Mouse (Mus musculus): ENCODE data around the gene Fgfr2. TPM values are rescaled to one million over a fixed set of nuclear protein-coding genes. Genes with fewer than 3 reads are reported as not detected.

Gene Fgfr2
- polyA plus RNA-seq, 1 experiment from 2014 or later: 11.4 TPM

- Histone ChIP-seq H3K4me2 (ENCODE audit: low read depth, low read length) (no peak overlapping the region), H3K36me3 (ENCODE audit: control insufficient read depth, insufficient read depth) (no peaks in the 10 kb centered on the region), H3K4me3 (ENCODE audit: low read depth, low read length) (no peak overlapping the region), H3K27me3 (ENCODE audit: control insufficient read depth, insufficient read depth, low read depth, low read length) (no peaks in the 10 kb centered on the region), H3K9ac (ENCODE audit: low read depth, low read length) (no peak overlapping the region), H3K9me3 (replicated peaks; ENCODE audit: control insufficient read depth, low read length) (no peaks in the 10 kb centered on the region), H3K27ac (ENCODE audit: low read length) (no peak overlapping the region), H3K4me1 (ENCODE audit: control insufficient read depth, low read depth, low read length) (no peaks in the 10 kb centered on the region)
- 25% methylated on average over 6 of the region's 6 CpGs for WGBS (ENCODE audit: insufficient replicate concordance)
- ATAC-seq (ENCODE audit: low read depth): no peak
Measured at GRCm38 (mm10) chr7:130315221-130315620, 2807.9 kb downstream of the Fgfr2 start.

DNA sequence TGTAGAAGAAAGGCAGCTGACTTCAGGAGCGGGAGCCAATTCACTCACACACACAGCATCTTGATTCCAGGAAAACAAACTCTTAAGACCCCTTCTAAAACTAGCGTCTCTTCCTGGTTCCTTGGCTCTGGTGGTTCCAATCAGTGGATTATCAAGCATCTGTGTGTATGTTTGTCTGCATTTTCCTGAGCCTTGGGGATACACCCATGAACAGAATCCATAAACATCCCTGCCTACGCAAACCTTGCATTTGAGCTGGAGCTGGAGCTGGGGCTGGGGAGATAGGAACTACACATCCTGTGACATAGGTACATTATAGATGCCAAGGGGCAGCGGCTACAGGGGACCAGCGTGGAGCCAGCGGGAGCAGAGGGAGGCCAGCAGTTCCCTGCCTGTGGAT, 2808.5 kb downstream of the Fgfr2 start:
- H3K9ac ChIP-seq (ENCODE audit: low read depth, low read length): no peak overlapping the region
- no peak overlapping the region for H3K4me2 ChIP-seq (ENCODE audit: low read depth, low read length)
- H3K27me3 ChIP-seq (ENCODE audit: control insufficient read depth, insufficient read depth, low read depth, low read length): no peaks in the 10 kb centered on the region
- WGBS (ENCODE audit: insufficient replicate concordance): 76% methylated on average over 6 of the region's 6 CpGs
- no peak overlapping the region for H3K27ac ChIP-seq (ENCODE audit: low read length)
- H3K4me1 ChIP-seq (ENCODE audit: control insufficient read depth, low read depth, low read length): no peaks in the 10 kb centered on the region
- no peak for ATAC-seq (ENCODE audit: low read depth)
- no peaks in the 10 kb centered on the region for H3K36me3 ChIP-seq (ENCODE audit: control insufficient read depth, insufficient read depth)
- H3K4me3 ChIP-seq (ENCODE audit: low read depth, low read length): no peak overlapping the region
- H3K9me3 ChIP-seq (replicated peaks; ENCODE audit: control insufficient read depth, low read length): no peaks in the 10 kb centered on the region

DNA sequence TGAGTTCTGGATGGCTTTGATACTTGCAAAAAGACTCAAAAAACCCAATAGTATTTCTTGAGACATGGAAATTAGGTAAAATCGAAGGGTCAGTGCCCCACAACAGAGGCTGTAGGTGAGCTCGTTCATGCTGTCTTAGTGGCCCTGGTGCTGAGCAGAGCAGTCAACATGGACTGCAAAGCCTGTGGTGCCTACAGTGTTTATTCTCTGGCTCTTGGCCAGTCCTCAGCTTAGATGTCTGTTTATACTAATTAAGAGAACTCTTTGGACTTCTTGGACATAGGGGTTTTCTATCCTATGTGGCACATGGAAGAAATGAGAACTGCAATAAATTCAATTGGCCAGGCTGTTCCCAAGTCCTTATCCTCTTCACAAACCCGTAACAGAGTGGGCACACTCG, 2811.8 kb downstream of the Fgfr2 start:
- no peak overlapping the region for H3K4me2 ChIP-seq (ENCODE audit: low read depth, low read length)
- H3K36me3 ChIP-seq (ENCODE audit: control insufficient read depth, insufficient read depth): no peaks in the 10 kb centered on the region
- H3K9ac ChIP-seq (ENCODE audit: low read depth, low read length): no peak overlapping the region
- H3K27me3 ChIP-seq (ENCODE audit: control insufficient read depth, insufficient read depth, low read depth, low read length): no peaks in the 10 kb centered on the region
- no peak overlapping the region for H3K4me3 ChIP-seq (ENCODE audit: low read depth, low read length)
- H3K27ac ChIP-seq (ENCODE audit: low read length): no peak overlapping the region
- ATAC-seq (ENCODE audit: low read depth): no peak
- 53% methylated on average over 4 of the region's 4 CpGs for WGBS (ENCODE audit: insufficient replicate concordance)
- H3K9me3 ChIP-seq (replicated peaks; ENCODE audit: control insufficient read depth, low read length): no peaks in the 10 kb centered on the region
- no peaks in the 10 kb centered on the region for H3K4me1 ChIP-seq (ENCODE audit: control insufficient read depth, low read depth, low read length)

- Histone ChIP-seq H3K4me2 (ENCODE audit: low read depth, low read length) (no peak overlapping the region), H3K9me3 (replicated peaks; ENCODE audit: control insufficient read depth, low read length) (no peaks in the 10 kb centered on the region), H3K27me3 (ENCODE audit: control insufficient read depth, insufficient read depth, low read depth, low read length) (no peaks in the 10 kb centered on the region), H3K9ac (ENCODE audit: low read depth, low read length) (no peak overlapping the region), H3K4me3 (ENCODE audit: low read depth, low read length) (no peak overlapping the region), H3K36me3 (ENCODE audit: control insufficient read depth, insufficient read depth) (no peaks in the 10 kb centered on the region), H3K4me1 (ENCODE audit: control insufficient read depth, low read depth, low read length) (no peaks in the 10 kb centered on the region), H3K27ac (ENCODE audit: low read length) (no peak overlapping the region)
- WGBS (ENCODE audit: insufficient replicate concordance): 70% methylated on average over 2 of the region's 2 CpGs
- no peak for ATAC-seq (ENCODE audit: low read depth)
Measured at GRCm38 (mm10) chr7:130309180-130309579, 2814.0 kb downstream of the Fgfr2 start.

DNA sequence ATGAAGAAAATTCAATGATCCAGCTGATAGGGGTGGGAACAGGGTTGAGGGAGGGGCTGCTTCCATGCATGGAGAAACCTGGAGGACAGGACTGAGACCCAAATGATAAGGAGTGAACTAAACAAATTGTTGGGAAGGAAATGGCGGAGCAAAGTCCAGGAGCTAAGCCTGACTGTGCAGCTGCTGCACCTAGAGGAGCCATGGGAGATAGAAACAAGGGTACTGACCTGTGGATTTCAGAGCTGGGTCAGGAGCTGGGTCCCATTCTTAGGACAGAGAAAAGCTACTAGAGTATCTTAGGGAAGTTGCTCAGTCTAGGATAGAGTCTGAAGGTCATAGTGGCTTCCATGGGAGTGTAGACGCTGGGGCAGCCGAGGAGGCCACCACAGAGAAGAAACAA, 2816.1 kb downstream of the Fgfr2 start:
- H3K4me3 ChIP-seq (ENCODE audit: low read depth, low read length): no peak overlapping the region
- no peaks in the 10 kb centered on the region for H3K9me3 ChIP-seq (replicated peaks; ENCODE audit: control insufficient read depth, low read length)
- no peaks in the 10 kb centered on the region for H3K27me3 ChIP-seq (ENCODE audit: control insufficient read depth, insufficient read depth, low read depth, low read length)
- no peak for ATAC-seq (ENCODE audit: low read depth)
- H3K9ac ChIP-seq (ENCODE audit: low read depth, low read length): no peak overlapping the region
- H3K4me1 ChIP-seq (ENCODE audit: control insufficient read depth, low read depth, low read length): no peaks in the 10 kb centered on the region
- 70% methylated on average over 3 of the region's 3 CpGs for WGBS (ENCODE audit: insufficient replicate concordance)
- H3K4me2 ChIP-seq (ENCODE audit: low read depth, low read length): no peak overlapping the region
- no peaks in the 10 kb centered on the region for H3K36me3 ChIP-seq (ENCODE audit: control insufficient read depth, insufficient read depth)
- no peak overlapping the region for H3K27ac ChIP-seq (ENCODE audit: low read length)

- 65% methylated on average over 1 of the region's 1 CpGs for WGBS (ENCODE audit: insufficient replicate concordance)
- H3K36me3 ChIP-seq (ENCODE audit: control insufficient read depth, insufficient read depth): no peaks in the 10 kb centered on the region
- H3K4me1 ChIP-seq (ENCODE audit: control insufficient read depth, low read depth, low read length): no peaks in the 10 kb centered on the region
- H3K27me3 ChIP-seq (ENCODE audit: control insufficient read depth, insufficient read depth, low read depth, low read length): no peaks in the 10 kb centered on the region
- ATAC-seq (ENCODE audit: low read depth): no peak
- no peak overlapping the region for H3K4me3 ChIP-seq (ENCODE audit: low read depth, low read length)
- no peak overlapping the region for H3K27ac ChIP-seq (ENCODE audit: low read length)
- no peak overlapping the region for H3K9ac ChIP-seq (ENCODE audit: low read depth, low read length)
- no peak overlapping the region for H3K4me2 ChIP-seq (ENCODE audit: low read depth, low read length)
- no peaks in the 10 kb centered on the region for H3K9me3 ChIP-seq (replicated peaks; ENCODE audit: control insufficient read depth, low read length)
Measured at GRCm38 (mm10) chr7:130304642-130305041, 2818.5 kb downstream of the Fgfr2 start.

- H3K27me3 ChIP-seq (ENCODE audit: control insufficient read depth, insufficient read depth, low read depth, low read length): no peaks in the 10 kb centered on the region
- no peaks in the 10 kb centered on the region for H3K4me1 ChIP-seq (ENCODE audit: control insufficient read depth, low read depth, low read length)
- H3K4me2 ChIP-seq (ENCODE audit: low read depth, low read length): no peak overlapping the region
- H3K27ac ChIP-seq (ENCODE audit: low read length): no peak overlapping the region
- no peaks in the 10 kb centered on the region for H3K36me3 ChIP-seq (ENCODE audit: control insufficient read depth, insufficient read depth)
- ATAC-seq (ENCODE audit: low read depth): no peak
- no peak overlapping the region for H3K9ac ChIP-seq (ENCODE audit: low read depth, low read length)
- 61% methylated on average over 8 of the region's 8 CpGs for WGBS (ENCODE audit: insufficient replicate concordance)
- H3K9me3 ChIP-seq (replicated peaks; ENCODE audit: control insufficient read depth, low read length): no peaks in the 10 kb centered on the region
- no peak overlapping the region for H3K4me3 ChIP-seq (ENCODE audit: low read depth, low read length)
Measured at GRCm38 (mm10) chr7:130303464-130303863, 2819.7 kb downstream of the Fgfr2 start.

DNA sequence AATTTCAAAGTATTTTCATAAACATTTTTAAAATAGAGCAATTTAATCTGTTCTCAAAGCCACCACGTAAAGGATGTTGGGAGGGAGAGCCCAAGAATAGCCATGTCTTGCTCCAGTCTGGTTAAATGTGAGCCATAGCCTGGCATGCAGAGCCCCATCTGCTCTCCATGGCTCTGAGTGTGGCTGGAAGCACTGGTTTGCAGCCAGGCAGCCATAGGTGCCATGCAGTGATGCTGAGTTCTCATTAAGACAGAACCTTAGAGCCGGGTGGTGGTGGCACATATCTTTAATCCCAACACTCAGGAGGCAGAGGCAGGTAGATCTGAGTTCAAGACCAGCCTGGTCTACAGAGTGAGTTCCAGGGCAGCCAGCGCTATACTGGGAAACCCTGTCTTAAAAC, 2822.5 kb downstream of the Fgfr2 start:
- no peak for ATAC-seq (ENCODE audit: low read depth)
- 55% methylated on average over 3 of the region's 3 CpGs for WGBS (ENCODE audit: insufficient replicate concordance)
- Histone ChIP-seq H3K4me2 (ENCODE audit: low read depth, low read length) (no peak overlapping the region), H3K27ac (ENCODE audit: low read length) (no peak overlapping the region), H3K36me3 (ENCODE audit: control insufficient read depth, insufficient read depth) (no peaks in the 10 kb centered on the region), H3K4me1 (ENCODE audit: control insufficient read depth, low read depth, low read length) (no peaks in the 10 kb centered on the region), H3K4me3 (ENCODE audit: low read depth, low read length) (no peak overlapping the region), H3K27me3 (ENCODE audit: control insufficient read depth, insufficient read depth, low read depth, low read length) (no peaks in the 10 kb centered on the region), H3K9me3 (replicated peaks; ENCODE audit: control insufficient read depth, low read length) (no peaks in the 10 kb centered on the region), H3K9ac (ENCODE audit: low read depth, low read length) (no peak overlapping the region)

GRCm38 (mm10) chr7:130298926-130299594, 2824.1 kb downstream of the Fgfr2 start:
- H3K27ac ChIP-seq (ENCODE audit: low read length): no peak overlapping the region

More at GRCm38 (mm10) chr7:130298926-130299594, 2824.1 kb downstream of the Fgfr2 start:
- ATAC-seq (ENCODE audit: low read depth): no peak
- no peak overlapping the region for H3K4me3 ChIP-seq (ENCODE audit: low read depth, low read length)
- no peak overlapping the region for H3K4me2 ChIP-seq (ENCODE audit: low read depth, low read length)
- WGBS (ENCODE audit: insufficient replicate concordance): 58% methylated on average over 3 of the region's 3 CpGs
- H3K9me3 ChIP-seq (replicated peaks; ENCODE audit: control insufficient read depth, low read length): no peaks in the 10 kb centered on the region
- no peak overlapping the region for H3K9ac ChIP-seq (ENCODE audit: low read depth, low read length)
- no peaks in the 10 kb centered on the region for H3K27me3 ChIP-seq (ENCODE audit: control insufficient read depth, insufficient read depth, low read depth, low read length)
- H3K4me1 ChIP-seq (ENCODE audit: control insufficient read depth, low read depth, low read length): no peaks in the 10 kb centered on the region
- no peaks in the 10 kb centered on the region for H3K36me3 ChIP-seq (ENCODE audit: control insufficient read depth, insufficient read depth)
